Mouse (Mus musculus) forebrain, embryonic 15.5 days (tissue): Measurements from ENCODE around the gene Bid. TPM values are rescaled to one million over a fixed set of nuclear protein-coding genes. Genes with fewer than 3 reads are reported as not detected.
A peak's percentile ranks its signal among the peaks of the same experiment; 100 is the strongest.
"Not testable (repeated sequence)": the region's sequence is repeated elsewhere in the genome, so short reads cannot be mapped to it uniquely, and the experiment has no call there.

Source experiments
- ATAC-seq: fragments of 200-750 bp; cut with Nextera tagmentation; replicated peaks from 2 replicates; pipeline ENCODE4 v1.8.0; 2017; ENCODE audit warnings: mild to moderate bottlenecking, moderate TSS enrichment, moderate library complexity
- H3K27ac ChIP-seq: fragments of 300-500 bp; sonication (generic); replicated peaks from 2 replicates; pipeline ENCODE4 v1.5.1; 2015; ENCODE audit warnings: mild to moderate bottlenecking, inconsistent platforms
- H3K27me3 ChIP-seq: fragments of 300-500 bp; sonication (generic); 2 replicates; pipeline ENCODE4 v1.6.1; 2015; ENCODE audit warnings: inconsistent platforms
- H3K36me3 ChIP-seq: fragments of 300-500 bp; sonication (generic); 2 replicates; pipeline ENCODE4 v1.6.1; 2015; ENCODE audit warnings: mild to moderate bottlenecking, inconsistent platforms
- H3K4me1 ChIP-seq: fragments of 300-500 bp; sonication (generic); 2 replicates; pipeline ENCODE4 v1.6.1; 2015; ENCODE audit warnings: inconsistent platforms
- H3K4me2 ChIP-seq: fragments of 300-500 bp; sonication (generic); replicated peaks from 2 replicates; pipeline ENCODE4 v1.6.1; 2015; ENCODE audit warnings: mild to moderate bottlenecking, inconsistent platforms
- H3K4me3 ChIP-seq: fragments of 300-500 bp; sonication (generic); 2 replicates; pipeline ENCODE4 v1.5.1; 2015; ENCODE audit warnings: mild to moderate bottlenecking, inconsistent platforms
- H3K9ac ChIP-seq: fragments of 300-500 bp; sonication (generic); replicated peaks from 2 replicates; pipeline ENCODE4 v1.6.1; 2015; ENCODE audit warnings: mild to moderate bottlenecking, inconsistent platforms
- H3K9me3 ChIP-seq: fragments of 300-500 bp; sonication (generic); 2 replicates; pipeline ENCODE4 v1.6.1; 2016; ENCODE audit warnings: inconsistent platforms
- WGBS: fragments of 180-500 bp; shearing (Covaris S2); methylation state at CpG from one replicate; pipeline ENCODE4 v1.1.7; 2015; ENCODE audit warnings: mixed read lengths; 5-methylcytosine and 5-hydroxymethylcytosine counted together
- polyA plus RNA-seq: library from polyadenylated mRNA; unstranded; fragments of >200 nt; fragmentation: Nextera tagmentation; extraction: Ambion mirVana; gene quantifications from 2 replicates; pipeline ENCODE4 v1.2.1, GENCODE M21; 2015

The Bid gene
- polyA plus RNA-seq, 1 experiment from 2014 or later = 24.3 TPM

- ATAC-seq = no peak
- WGBS = 95% methylated on average over 12 of the region's 12 CpGs
- Histone ChIP-seq H3K9me3 (no peaks in the 10 kb centered on the region), H3K9ac (no peak overlapping the region), H3K4me2 (no peak overlapping the region), H3K27me3 (no peaks in the 10 kb centered on the region), H3K27ac (no peak overlapping the region), H3K36me3 (peaks cover 24% of the 10 kb centered on the region), H3K4me1 (no peaks in the 10 kb centered on the region), H3K4me3 (no peak overlapping the region)
Observed at GRCm38 (mm10) chr6:120932597-120932996, 15.9 kb upstream of the Bid start.

- WGBS = 90% methylated on average over 6 of the region's 6 CpGs
- Histone ChIP-seq H3K27me3 (no peaks in the 10 kb centered on the region), H3K9ac (no peak overlapping the region), H3K4me3 (no peak overlapping the region), H3K36me3 (peaks cover 24% of the 10 kb centered on the region), H3K4me1 (no peaks in the 10 kb centered on the region), H3K4me2 (no peak overlapping the region), H3K27ac (no peak overlapping the region), H3K9me3 (no peaks in the 10 kb centered on the region)
- no peak for ATAC-seq
Observed at GRCm38 (mm10) chr6:120930450-120931306, 14.0 kb upstream of the Bid start.

GRCm38 (mm10) chr6:120929421-120929820 lies 12.8 kb upstream of the Bid start:
- no peaks in the 10 kb centered on the region for H3K4me1 ChIP-seq
- ATAC-seq = no peak
- no peaks in the 10 kb centered on the region for H3K27me3 ChIP-seq
- no peak overlapping the region for H3K27ac ChIP-seq
- no peak overlapping the region for H3K4me2 ChIP-seq
- H3K4me3 ChIP-seq = no peak overlapping the region
- H3K9me3 ChIP-seq = no peaks in the 10 kb centered on the region
- no peak overlapping the region for H3K9ac ChIP-seq
- peaks cover 16% of the 10 kb centered on the region for H3K36me3 ChIP-seq
- 81% methylated on average over 1 of the region's 1 CpGs for WGBS

GRCm38 (mm10) chr6:120927765-120928164 lies 11.1 kb upstream of the Bid start:
- Histone ChIP-seq H3K9ac (no peak overlapping the region), H3K4me1 (no peaks in the 10 kb centered on the region), H3K4me2 (no peak overlapping the region), H3K36me3 (peaks cover 11% of the 10 kb centered on the region; the same call in 1 of the 2 replicates), H3K9me3 (no peaks in the 10 kb centered on the region), H3K4me3 (no peak overlapping the region), H3K27me3 (no peaks in the 10 kb centered on the region), H3K27ac (no peak overlapping the region)
- 81% methylated on average over 3 of the region's 3 CpGs for WGBS
- ATAC-seq = no peak

- Histone ChIP-seq H3K4me1 (no peaks in the 10 kb centered on the region), H3K27ac (no peak overlapping the region), H3K9me3 (no peaks in the 10 kb centered on the region), H3K27me3 (no peaks in the 10 kb centered on the region), H3K9ac (no peak overlapping the region), H3K4me3 (no peak overlapping the region), H3K36me3 (peaks cover 6% of the 10 kb centered on the region; the same call in 1 of the 2 replicates), H3K4me2 (no peak overlapping the region)
- WGBS = 59% methylated on average over 2 of the region's 2 CpGs
- ATAC-seq = no peak
Observed at GRCm38 (mm10) chr6:120926880-120927279, 10.2 kb upstream of the Bid start.

GRCm38 (mm10) chr6:120924791-120925321 lies 8.2 kb upstream of the Bid start:
- not testable (repeated sequence) for H3K4me3 ChIP-seq, H3K4me1 ChIP-seq
- 72% methylated on average over 2 of the region's 2 CpGs for WGBS

GRCm38 (mm10) chr6:120917975-120918374 lies 1.3 kb upstream of the Bid start:
- H3K27ac ChIP-seq = no peak overlapping the region
- no peaks in the 10 kb centered on the region for H3K36me3 ChIP-seq
- ATAC-seq = 0 out of 2 replicates have a peak, but pooled peaks have one; percentile 14
- no peaks in the 10 kb centered on the region for H3K27me3 ChIP-seq
- WGBS = 52% methylated on average over 3 of the region's 3 CpGs
- H3K4me1 ChIP-seq = peaks cover 14% of the 10 kb centered on the region
- no peak overlapping the region for H3K9ac ChIP-seq
- H3K4me3 ChIP-seq = no peak overlapping the region
- H3K9me3 ChIP-seq = no peaks in the 10 kb centered on the region
- H3K4me2 ChIP-seq = no peak overlapping the region

More at GRCm38 (mm10) chr6:120924791-120925321, 8.2 kb upstream of the Bid start:
- H3K27me3 ChIP-seq, H3K9ac ChIP-seq, H3K4me2 ChIP-seq, H3K9me3 ChIP-seq, ATAC-seq, H3K36me3 ChIP-seq, H3K27ac ChIP-seq: not testable (repeated sequence)

- H3K9me3 ChIP-seq, H3K36me3 ChIP-seq, H3K27me3 ChIP-seq, H3K27ac ChIP-seq: not testable (repeated sequence)
- ATAC-seq = peak; percentile 11
- Histone ChIP-seq H3K4me2 (peak overlapping the region; percentile 84), H3K9ac (peak overlapping the region; percentile 57), H3K4me1 (peaks cover 14% of the 10 kb centered on the region), H3K4me3 (peak overlapping the region; percentile 79)
- 30% methylated on average over 12 of the region's 14 CpGs for WGBS
Observed at GRCm38 (mm10) chr6:120916972-120917881, 574 bp upstream of the Bid start.

- H3K27ac ChIP-seq = no peak overlapping the region
- no peaks in the 10 kb centered on the region for H3K36me3 ChIP-seq
- H3K27me3 ChIP-seq = no peaks in the 10 kb centered on the region
- no peaks in the 10 kb centered on the region for H3K9me3 ChIP-seq
- H3K4me3 ChIP-seq = peak overlapping the region; percentile 79
- no peak overlapping the region for H3K9ac ChIP-seq
- no peak for ATAC-seq
- peaks cover 14% of the 10 kb centered on the region for H3K4me1 ChIP-seq
- peak overlapping the region; percentile 84 for H3K4me2 ChIP-seq
- 34% methylated on average over 2 of the region's 2 CpGs for WGBS
Observed at GRCm38 (mm10) chr6:120915649-120915975, 1.0 kb downstream of the Bid start.

- Histone ChIP-seq H3K27ac (no peak overlapping the region), H3K4me3 (no peak overlapping the region), H3K9ac (no peak overlapping the region), H3K4me1 (peaks cover 14% of the 10 kb centered on the region), H3K4me2 (peak overlapping the region; percentile 84; the same call in 1 of the 2 replicates), H3K9me3 (no peaks in the 10 kb centered on the region), H3K36me3 (no peaks in the 10 kb centered on the region), H3K27me3 (no peaks in the 10 kb centered on the region)
- no peak for ATAC-seq
- 42% methylated on average over 9 of the region's 9 CpGs for WGBS
Observed at GRCm38 (mm10) chr6:120914911-120915648, 1.6 kb downstream of the Bid start.

GRCm38 (mm10) chr6:120914533-120914910 lies 2.1 kb downstream of the Bid start:
- Histone ChIP-seq H3K4me1 (peaks cover 14% of the 10 kb centered on the region), H3K27me3 (no peaks in the 10 kb centered on the region), H3K4me2 (no peak overlapping the region), H3K36me3 (no peaks in the 10 kb centered on the region), H3K4me3 (no peak overlapping the region), H3K9me3 (no peaks in the 10 kb centered on the region), H3K9ac (no peak overlapping the region), H3K27ac (no peak overlapping the region)
- WGBS = 84% methylated on average over 4 of the region's 4 CpGs
- ATAC-seq = no peak
